Mouse (Mus musculus) ES-E14 (cell line): ENCODE measurements around the gene Rad54l. TPM values are rescaled to one million over a fixed set of nuclear protein-coding genes. Genes with fewer than 3 reads are reported as not detected.

Experiments
- DNase-seq: peaks from one replicate; pipeline ENCODE4 v3.0.0-alpha.2; 2013; ENCODE audit warnings: low read depth, low spot score
- H3K27ac ChIP-seq: 2 replicates; pipeline ENCODE4 v1.5.1; 2012; ENCODE audit warnings: low read depth, mild to moderate bottlenecking, low read length, moderate library complexity, mixed read lengths; ENCODE audit not compliant: poor library complexity, insufficient read depth, severe bottlenecking
- H3K36me3 ChIP-seq: 2 replicates; pipeline ENCODE4 v1.6.1; 2012; ENCODE audit warnings: mild to moderate bottlenecking, low read length, moderate library complexity, mixed read lengths; ENCODE audit not compliant: control insufficient read depth, poor library complexity, insufficient read depth, severe bottlenecking
- H3K4me1 ChIP-seq, 2 experiments: fragments of 150-350 bp in 1 of 2; sonication (generic) in 1 of 2; 2 replicates each; pipeline ENCODE4 v1.6.1; 2012; ENCODE audit warnings: low read length in 2 of 2, mild to moderate bottlenecking in 1 of 2, mixed read lengths in 1 of 2; ENCODE audit not compliant: control insufficient read depth in 2 of 2, insufficient read depth in 2 of 2, poor library complexity in 1 of 2
- H3K4me3 ChIP-seq, 2 experiments: fragments of 150-350 bp in 1 of 2; sonication (generic) in 1 of 2; 2 replicates each; pipeline ENCODE4 v1.5.1; 2012; ENCODE audit warnings: low read length in 2 of 2, low read depth in 1 of 2, mild to moderate bottlenecking in 1 of 2, mixed read lengths in 1 of 2; ENCODE audit not compliant: insufficient read depth in 1 of 2, poor library complexity in 1 of 2, severe bottlenecking in 1 of 2
- H3K9ac ChIP-seq: 2 replicates; pipeline ENCODE4 v1.6.1; 2012; ENCODE audit warnings: low read depth, mild to moderate bottlenecking, low read length, mixed read lengths; ENCODE audit not compliant: poor library complexity, insufficient read depth, severe bottlenecking
- H3K9me3 ChIP-seq: fragments of 150-350 bp; sonication (generic); 2 replicates; pipeline ENCODE4 v1.6.1; 2012; ENCODE audit warnings: low read depth, mild to moderate bottlenecking, low read length; ENCODE audit not compliant: control insufficient read depth, insufficient read depth
- CHD2 ChIP-seq: IDR thresholded peaks from 2 replicates; pipeline ENCODE4 v1.6.1; 2014; ENCODE audit warnings: mild to moderate bottlenecking, low read depth, low read length, inconsistent platforms
- HCFC1 ChIP-seq: IDR thresholded peaks from 2 replicates; pipeline ENCODE4 v1.6.1; 2012; ENCODE audit warnings: low read length, inconsistent platforms, borderline replicate concordance; ENCODE audit not compliant: insufficient read depth
- MAFK ChIP-seq: IDR thresholded peaks from 2 replicates; pipeline ENCODE4 v1.6.1; 2014; ENCODE audit warnings: mild to moderate bottlenecking, low read depth, low read length, inconsistent platforms; ENCODE audit not compliant: insufficient read depth
- ZC3H11A ChIP-seq: IDR thresholded peaks from 2 replicates; pipeline ENCODE4 v1.6.1; 2012; ENCODE audit warnings: low read depth, mild to moderate bottlenecking, inconsistent platforms, low read length, borderline replicate concordance
- ZNF384 ChIP-seq: IDR thresholded peaks from 2 replicates; pipeline ENCODE4 v1.6.1; 2012; ENCODE audit warnings: low read depth, low read length, inconsistent platforms
- in situ Hi-C, 2 experiments: fragments of 600-800 bp; cut with MboI; formaldehyde crosslinking; loops; one replicate each; pipeline ENCODE4 v1.15.1; 2025; ENCODE audit warnings: low sequenced_read_pairs in 2 of 2, inconsistent platforms in 1 of 2; ENCODE audit not compliant: unreplicated experiment in 2 of 2
- total RNA-seq: library from RNA; depleted of rRNA; stranded (reverse); fragments of 300-350 nt; gene quantifications from 2 replicates; pipeline ENCODE4 v1.2.3, GENCODE M21; 2012

The Rad54l gene
- total RNA-seq, 1 experiment = 36.2 TPM

- peaks cover 40% of the 10 kb centered on the region for H3K36me3 ChIP-seq
- no peak overlapping the region for H3K27ac ChIP-seq
- in situ Hi-C loops = no loop called here
Measured at GRCm38 (mm10) chr4:116100959-116101358, 22.5 kb downstream of the Rad54l start.

GRCm38 (mm10) chr4:116097211-116097610 lies 26.3 kb downstream of the Rad54l start:
- no peak overlapping the region for H3K9ac ChIP-seq
- in situ Hi-C loops = no loop called here

More at GRCm38 (mm10) chr4:116100959-116101358, 22.5 kb downstream of the Rad54l start:
- TF ChIP-seq HCFC1 (no peak), CHD2 (no peak), ZC3H11A (no peak), MAFK (no peak), ZNF384 (no peak)
- DNase-seq = no peak
- H3K9me3 ChIP-seq = no peaks in the 10 kb centered on the region
- no peaks in the 10 kb centered on the region for H3K4me1 ChIP-seq
- H3K4me3 ChIP-seq = no peak overlapping the region
- H3K9ac ChIP-seq = no peak overlapping the region

DNA sequence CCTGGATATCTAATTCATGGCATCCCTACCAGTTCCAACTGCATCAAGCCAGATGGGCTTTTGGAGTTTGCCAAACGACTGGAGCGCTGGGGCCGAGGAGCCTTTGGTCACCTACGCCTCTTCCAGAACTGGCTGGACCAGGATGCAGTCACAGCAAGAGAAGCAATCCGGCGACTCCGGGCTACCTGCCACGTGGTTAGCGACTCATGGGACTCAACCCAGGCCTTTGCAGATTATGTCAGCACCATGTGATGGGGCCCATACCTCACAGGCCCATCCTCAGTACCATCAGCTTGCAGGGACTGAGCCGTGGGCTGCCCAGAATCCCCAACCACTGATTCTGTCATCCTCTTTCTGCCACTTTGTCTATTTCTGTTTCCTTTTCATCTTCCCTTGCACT lies 27.2 kb downstream of the Rad54l start:
- in situ Hi-C loops = no loop called here
- Histone ChIP-seq H3K9me3 (no peaks in the 10 kb centered on the region), H3K36me3 (peaks cover 40% of the 10 kb centered on the region), H3K9ac (no peak overlapping the region), H3K4me1 (no peaks in the 10 kb centered on the region), H3K27ac (no peak overlapping the region), H3K4me3 (no peak overlapping the region)
- TF ChIP-seq ZC3H11A = no peak
- no peak for TF ChIP-seq ZNF384
- no peak for TF ChIP-seq CHD2
- no peak for TF ChIP-seq HCFC1
- no peak for TF ChIP-seq MAFK
- DNase-seq = no peak

More at GRCm38 (mm10) chr4:116097211-116097610, 26.3 kb downstream of the Rad54l start:
- DNase-seq = no peak
- Histone ChIP-seq H3K36me3 (peaks cover 42% of the 10 kb centered on the region), H3K9me3 (no peaks in the 10 kb centered on the region), H3K4me3 (no peak overlapping the region), H3K27ac (no peak overlapping the region), H3K4me1 (no peaks in the 10 kb centered on the region)
- no peak for TF ChIP-seq CHD2
- no peak for TF ChIP-seq ZC3H11A
- no peak for TF ChIP-seq HCFC1
- no peak for TF ChIP-seq ZNF384
- no peak for TF ChIP-seq MAFK

DNA sequence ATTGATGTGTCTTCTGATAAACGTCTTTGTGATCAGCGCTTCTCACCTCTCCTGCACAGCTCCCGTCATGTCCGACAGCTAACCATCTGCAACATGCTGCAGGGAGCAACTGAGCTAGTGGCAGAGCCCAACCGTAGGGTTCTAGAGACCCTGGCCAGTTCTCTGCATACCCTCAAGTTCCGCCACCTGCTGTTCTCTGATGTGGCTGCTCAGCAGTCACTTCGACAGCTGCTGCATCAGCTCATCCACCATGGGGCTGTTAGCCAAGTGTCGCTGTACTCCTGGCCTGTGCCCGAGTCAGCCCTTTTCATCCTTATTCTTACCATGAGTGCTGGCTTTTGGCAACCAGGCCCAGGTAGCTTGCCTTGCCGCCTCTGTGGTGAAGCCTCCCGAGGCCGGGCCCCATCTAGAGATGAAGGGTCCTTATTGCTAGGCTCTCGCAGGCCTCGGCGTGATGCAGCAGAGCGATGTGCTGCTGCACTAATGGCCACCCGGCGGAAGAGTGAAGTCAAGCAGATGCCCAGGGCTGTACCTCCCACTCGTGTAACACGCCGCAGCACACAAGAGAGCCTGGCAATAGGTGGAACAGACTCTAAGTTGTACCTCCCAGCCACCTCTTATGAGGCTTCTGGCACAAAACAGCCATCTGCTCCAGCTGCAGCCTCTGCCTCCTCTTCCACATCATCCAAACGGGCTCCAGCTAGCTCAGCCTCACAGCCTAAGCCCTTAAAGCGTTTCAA lies 34.8 kb downstream of the Rad54l start:
- no peaks in the 10 kb centered on the region for H3K9me3 ChIP-seq
- in situ Hi-C loops = no loop called here
- TF ChIP-seq MAFK = no peak
- no peak for TF ChIP-seq ZNF384
- no peak for TF ChIP-seq CHD2
- no peak for TF ChIP-seq HCFC1
- no peak for TF ChIP-seq ZC3H11A
- H3K4me3 ChIP-seq = peak overlapping the region; percentile 4 to 22; a peak in 2 of 4 replicates
- no peak overlapping the region for H3K27ac ChIP-seq
- no peaks in the 10 kb centered on the region; a peak in 1 of 4 replicates for H3K4me1 ChIP-seq
- H3K9ac ChIP-seq = no peak overlapping the region
- no peaks in the 10 kb centered on the region; the same call in 1 of the 2 replicates for H3K36me3 ChIP-seq
- DNase-seq = no peak
